Mouse (Mus musculus): ENCODE data around the gene Map3k3.

Gene Map3k3

GRCm38 (mm10) chr11:106083708-106084701 lies at the start of gene Map3k3:
Map3k3 (plus strand) TSS chr11:106084613.
- peak; percentile 99 to 100 for DNase-seq

GRCm38 (mm10) chr11:106034986-106035385 lies 49.4 kb upstream of the Map3k3 start:
- DNase-seq = no peak

- peak; percentile 96 to 97 for DNase-seq
Observed at GRCm38 (mm10) chr11:106036548-106037417, 47.6 kb upstream of the Map3k3 start, which contains the start of gene Dcaf7. Dcaf7 (plus strand) TSS chr11:106036872.

GRCm38 (mm10) chr11:106037418-106037751 lies 47.0 kb upstream of the Map3k3 start:
- DNase-seq = peak in 1 of 2 experiments; percentile 24

GRCm38 (mm10) chr11:106044349-106044748 lies 40.1 kb upstream of the Map3k3 start:
- DNase-seq = no peak

GRCm38 (mm10) chr11:106045256-106045655 lies 39.2 kb upstream of the Map3k3 start:
- DNase-seq = no peak

GRCm38 (mm10) chr11:106045780-106046179 lies 38.6 kb upstream of the Map3k3 start:
- no peak for DNase-seq

- peak in 1 of 2 experiments; percentile 19 for DNase-seq
Observed at GRCm38 (mm10) chr11:106046584-106046983, 37.8 kb upstream of the Map3k3 start.

- no peak for DNase-seq
Observed at GRCm38 (mm10) chr11:106053921-106054320, 30.5 kb upstream of the Map3k3 start.

GRCm38 (mm10) chr11:106054600-106054999 lies 29.8 kb upstream of the Map3k3 start:
- DNase-seq = no peak

- no peak for DNase-seq
Observed at GRCm38 (mm10) chr11:106055341-106055740, 29.1 kb upstream of the Map3k3 start.

- no peak for DNase-seq
Observed at GRCm38 (mm10) chr11:106056819-106057491, 27.5 kb upstream of the Map3k3 start.

GRCm38 (mm10) chr11:106058020-106058419 lies 26.4 kb upstream of the Map3k3 start:
- DNase-seq = no peak

GRCm38 (mm10) chr11:106060549-106060948 lies 23.9 kb upstream of the Map3k3 start:
- no peak for DNase-seq

GRCm38 (mm10) chr11:106061311-106061710 lies 23.1 kb upstream of the Map3k3 start:
- DNase-seq = no peak

GRCm38 (mm10) chr11:106063756-106064155 lies 20.7 kb upstream of the Map3k3 start:
- DNase-seq = no peak

GRCm38 (mm10) chr11:106065073-106065922 lies 19.1 kb upstream of the Map3k3 start:
- DNase-seq = no peak

GRCm38 (mm10) chr11:106065923-106066571 lies 18.4 kb upstream of the Map3k3 start, which contains the start of gene Taco1:
Taco1 (plus strand) TSS chr11:106066061.
- DNase-seq = peak; percentile 98 to 99

- peak; percentile 14 to 62 for DNase-seq
Observed at GRCm38 (mm10) chr11:106066616-106067015, 17.8 kb upstream of the Map3k3 start.

- no peak for DNase-seq
Observed at GRCm38 (mm10) chr11:106073774-106074173, 10.6 kb upstream of the Map3k3 start.

- peak; percentile 60 to 91 for DNase-seq
Observed at GRCm38 (mm10) chr11:106076321-106076720, 8.1 kb upstream of the Map3k3 start.
